Mouse (Mus musculus): ENCODE data around the gene Kdm1b.

GRCm38 (mm10) chr13:47088433-47088832 lies 45.1 kb downstream of the Kdm1b start:
- TF ChIP-seq POLR2A (IDR thresholded peaks at IDR 0.05; ENCODE audit: insufficient read depth, low read length) (no peak), CTCF (IDR thresholded peaks at IDR 0.05; ENCODE audit: low read depth, low read length) (no peak)

Measured in ES-Bruce4 (cell line).